Mouse (Mus musculus) layer of hippocampus, adult 2 months (tissue): ENCODE data around the gene Adamts17. TPM values are rescaled to one million over a fixed set of nuclear protein-coding genes. Genes with fewer than 3 reads are reported as not detected.
A peak's percentile ranks its signal among the peaks of the same experiment; 100 is the strongest.

Experiments used
- DNase-seq, 2 experiments: peaks; one replicate each; pipeline ENCODE4 v3.0.0; 2022; ENCODE audit warnings: low spot score in 2 of 2
- H3K27ac ChIP-seq: fragments of 200-600 bp; 2 replicates; pipeline ENCODE4 v1.8.1; 2022
- H3K4me3 ChIP-seq: fragments of 200-600 bp; 2 replicates; pipeline ENCODE4 v1.8.1; 2022; ENCODE audit warnings: mild to moderate bottlenecking
- CTCF ChIP-seq: fragments of 200-600 bp; conservative IDR thresholded peaks from 2 replicates; pipeline ENCODE4 v1.8.1; 2022; ENCODE audit warnings: antibody characterized with exemption, mild to moderate bottlenecking, moderate library complexity
- total RNA-seq, 2 experiments: library from RNA; stranded (reverse); gene quantifications; 2 replicates each; pipeline ENCODE4 v1.2.3; 2021

Gene Adamts17
- total RNA-seq, 2 experiments from 2014 or later, result 27.3 to 32.7 TPM

DNA sequence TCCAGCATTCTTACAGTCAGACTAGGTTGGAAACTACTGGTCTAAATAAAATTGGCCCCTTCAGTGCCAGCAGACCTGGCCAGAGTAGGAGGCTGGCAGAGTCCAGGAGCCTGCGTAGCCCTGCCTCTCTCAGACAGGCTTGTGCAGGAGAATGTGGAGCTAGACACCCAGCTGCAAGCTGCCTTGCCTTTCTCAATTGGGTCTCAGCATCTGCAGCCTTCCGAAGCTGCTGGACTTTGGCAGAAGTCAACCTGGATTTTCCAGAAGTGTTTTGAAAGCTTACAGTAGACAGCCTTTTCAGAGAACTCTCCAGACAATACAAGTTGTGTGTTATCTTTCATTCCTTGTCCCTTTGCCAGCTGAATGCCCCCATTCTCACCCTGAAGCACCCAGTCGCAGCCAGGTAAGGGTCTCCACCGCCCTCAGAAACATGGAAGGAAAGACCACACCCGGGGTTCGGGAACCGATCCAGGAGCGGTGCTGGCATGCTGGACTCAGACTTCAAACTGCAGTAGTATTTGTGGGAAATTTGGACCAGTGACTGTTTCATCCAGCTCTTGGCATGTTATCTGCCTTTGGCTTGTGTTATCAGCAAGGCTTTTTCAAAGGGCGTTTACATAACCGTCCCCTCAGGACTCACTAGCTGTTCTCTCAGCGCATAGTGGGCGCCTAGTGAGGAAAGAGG lies 173.8 kb downstream of the Adamts17 start:
- no peak for TF ChIP-seq CTCF
- Histone ChIP-seq H3K4me3 (no peak overlapping the region), H3K27ac (peak overlapping the region; percentile 78)
- DNase-seq, result peak in 1 of 2 experiments; percentile 35

DNA sequence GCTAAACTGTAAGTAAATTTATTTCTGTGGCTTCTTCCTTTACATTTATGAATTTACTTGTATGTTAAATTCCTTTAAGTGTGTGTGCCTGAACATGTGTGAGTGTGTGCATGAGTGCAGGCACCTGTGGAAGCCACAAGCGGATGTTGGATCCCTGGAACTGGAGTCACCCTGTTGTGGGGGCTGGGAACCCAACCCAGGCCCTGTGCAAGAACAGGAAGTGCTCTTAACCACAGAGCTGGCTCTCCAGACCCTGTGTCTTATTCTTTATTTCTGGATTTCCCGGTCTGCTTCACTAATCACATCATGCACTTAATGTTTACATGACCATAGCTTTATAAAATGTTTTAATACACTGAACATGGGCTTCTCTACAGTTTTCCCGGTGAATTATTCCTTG lies 180.4 kb downstream of the Adamts17 start:
- DNase-seq, result no peak
- Histone ChIP-seq H3K4me3 (no peak overlapping the region), H3K27ac (no peak overlapping the region)
- TF ChIP-seq CTCF, result no peak

DNA sequence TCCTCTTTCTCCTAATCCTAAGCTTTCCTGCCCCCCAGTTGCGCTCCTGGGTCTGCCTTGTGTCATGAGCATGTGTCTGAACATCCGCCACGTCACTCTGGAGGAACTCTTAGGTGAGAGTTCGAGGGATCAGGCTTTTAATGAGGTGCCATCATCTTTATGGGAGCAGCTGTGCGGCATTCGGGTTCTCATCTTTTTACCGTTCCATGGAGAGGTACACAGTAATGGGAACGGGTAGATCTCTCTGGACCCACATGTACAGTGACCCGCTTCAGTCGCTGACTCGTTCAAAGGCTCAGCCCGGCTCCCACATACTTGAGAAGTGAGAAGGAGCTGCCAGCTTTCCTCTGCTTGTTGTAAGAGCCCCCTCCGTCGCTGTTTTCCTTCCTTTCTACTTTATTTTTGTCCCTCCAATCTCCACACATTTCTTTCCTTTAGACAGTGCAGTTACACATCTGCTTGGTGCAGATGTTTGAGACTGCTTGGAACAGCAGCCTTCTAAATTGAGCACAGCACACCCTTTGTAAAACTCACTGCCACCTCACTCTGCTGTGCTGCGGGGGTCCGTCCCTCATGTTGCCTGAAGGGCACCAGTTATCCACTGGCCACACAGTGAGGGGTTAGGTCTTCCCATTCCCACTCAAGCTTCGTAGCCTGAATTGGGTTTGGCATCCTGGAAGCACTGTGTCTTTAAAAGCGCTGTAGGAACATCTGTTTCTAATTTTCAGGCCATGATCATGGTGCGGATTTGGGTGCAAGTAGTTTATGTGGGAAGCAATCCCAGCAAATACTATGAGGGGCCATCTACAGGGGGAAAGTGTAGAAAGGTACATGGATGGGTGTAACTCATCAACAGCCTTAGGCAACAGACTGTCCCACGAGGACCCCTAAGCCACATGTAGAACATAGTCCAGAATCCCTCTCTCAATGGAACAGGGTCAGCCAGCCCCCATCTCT lies 186.9 kb downstream of the Adamts17 start:
- no peak for TF ChIP-seq CTCF
- no peak overlapping the region for H3K4me3 ChIP-seq
- DNase-seq, result no peak
- no peak overlapping the region for H3K27ac ChIP-seq

DNA sequence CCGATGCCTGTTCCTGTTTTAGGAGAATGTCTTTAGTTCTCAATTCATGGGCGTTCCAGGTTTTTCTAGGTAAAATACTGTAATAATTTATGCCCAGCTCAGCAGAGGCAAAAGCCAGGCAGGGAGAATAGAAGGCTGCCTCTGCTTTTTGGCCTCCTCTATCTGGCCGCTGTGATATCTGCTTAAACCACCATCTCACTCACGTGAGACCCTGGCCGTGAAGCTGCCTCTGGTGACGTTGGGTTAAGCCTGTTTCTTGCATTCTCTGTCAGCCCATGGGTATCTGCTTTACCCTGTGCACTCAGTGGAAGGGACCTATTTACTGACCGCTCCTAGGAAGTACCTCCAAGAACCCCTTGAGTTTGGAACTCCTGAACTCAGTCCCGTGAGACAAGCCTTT lies 187.7 kb downstream of the Adamts17 start:
- H3K27ac ChIP-seq, result no peak overlapping the region
- no peak for DNase-seq
- TF ChIP-seq CTCF, result no peak
- no peak overlapping the region for H3K4me3 ChIP-seq

DNA sequence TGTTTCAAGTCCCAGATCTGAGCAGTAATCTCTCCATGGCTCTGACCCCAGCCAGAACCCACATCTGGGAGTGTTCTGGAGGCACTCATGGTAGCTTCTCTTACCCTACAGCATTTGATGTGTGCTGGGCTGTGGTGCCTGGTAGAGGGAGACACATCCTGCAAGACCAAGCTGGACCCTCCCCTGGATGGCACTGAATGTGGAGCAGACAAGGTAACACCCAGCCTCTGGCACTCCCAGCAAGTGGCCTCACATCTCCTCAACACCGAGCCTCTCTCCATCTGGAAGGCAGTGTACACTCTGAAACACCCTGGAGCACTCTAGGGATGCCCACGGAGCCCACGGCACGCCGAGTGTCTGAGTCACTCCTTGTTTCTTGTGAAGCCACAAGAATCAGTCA lies 188.2 kb downstream of the Adamts17 start:
- no peak for TF ChIP-seq CTCF
- Histone ChIP-seq H3K27ac (no peak overlapping the region), H3K4me3 (no peak overlapping the region)
- DNase-seq, result no peak

DNA sequence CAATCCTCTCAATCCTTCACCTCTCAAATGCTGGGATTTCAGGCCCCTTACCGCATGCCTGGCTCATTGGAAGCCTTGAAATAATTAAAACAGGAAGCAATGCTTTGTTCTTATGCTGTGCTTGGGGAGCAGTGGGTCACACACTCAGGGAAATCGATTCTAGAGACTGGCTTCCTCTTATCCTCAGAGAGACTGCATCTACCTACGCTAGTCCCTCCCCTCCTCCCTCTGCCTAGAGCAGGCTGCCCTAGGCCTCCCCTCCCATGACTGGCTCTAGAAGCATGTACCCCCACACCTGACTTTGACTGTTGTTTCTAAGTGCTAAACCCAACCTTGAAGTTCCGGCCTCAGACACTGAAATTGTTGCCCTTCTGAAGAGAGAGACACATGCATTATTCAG lies 189.4 kb downstream of the Adamts17 start:
- no peak overlapping the region for H3K27ac ChIP-seq
- no peak for TF ChIP-seq CTCF

DNA sequence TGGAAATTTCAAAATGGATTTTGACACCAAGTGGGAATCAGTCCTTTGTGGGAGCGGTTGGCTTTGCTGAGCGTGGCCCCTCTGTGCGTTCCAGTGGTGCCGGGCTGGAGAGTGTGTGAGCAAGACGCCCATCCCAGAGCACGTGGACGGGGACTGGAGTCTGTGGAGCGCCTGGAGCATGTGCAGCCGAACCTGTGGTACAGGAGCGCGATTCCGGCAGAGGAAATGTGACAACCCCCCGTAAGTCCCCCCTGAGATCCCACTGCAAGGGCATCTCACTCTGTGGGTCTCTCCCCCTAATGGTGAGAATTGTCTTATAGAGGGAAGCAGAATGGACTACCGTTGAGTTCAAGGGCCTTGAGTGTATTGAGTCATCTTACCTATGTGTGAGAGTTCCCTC lies 189.9 kb downstream of the Adamts17 start:
- no peak for TF ChIP-seq CTCF
- DNase-seq, result no peak

More for the DNA sequence above, 189.4 kb downstream of the Adamts17 start:
- H3K4me3 ChIP-seq, result no peak overlapping the region
- DNase-seq, result no peak

DNA sequence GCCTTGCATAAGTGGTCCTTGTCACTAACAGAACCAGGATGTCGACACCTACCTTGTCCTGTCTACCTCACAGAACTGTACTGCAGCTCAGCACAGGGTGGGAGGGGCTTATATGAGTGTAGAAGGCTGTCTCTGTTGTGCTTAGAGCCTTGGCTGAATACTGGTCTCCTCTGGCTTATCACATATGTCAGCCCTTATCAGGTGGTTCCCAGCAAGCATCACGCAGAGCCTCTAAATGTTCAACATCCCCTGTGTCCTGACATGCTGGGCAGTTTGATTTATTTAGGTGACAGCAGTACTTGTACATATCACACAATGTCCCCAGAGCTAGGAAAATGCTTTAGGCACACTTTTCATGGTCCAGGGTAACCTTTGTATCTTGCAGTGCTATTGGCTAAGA lies 191.7 kb downstream of the Adamts17 start:
- no peak for DNase-seq
- Histone ChIP-seq H3K4me3 (no peak overlapping the region), H3K27ac (no peak overlapping the region)
- no peak for TF ChIP-seq CTCF

More for the DNA sequence above, 189.9 kb downstream of the Adamts17 start:
- H3K4me3 ChIP-seq, result no peak overlapping the region
- H3K27ac ChIP-seq, result no peak overlapping the region

DNA sequence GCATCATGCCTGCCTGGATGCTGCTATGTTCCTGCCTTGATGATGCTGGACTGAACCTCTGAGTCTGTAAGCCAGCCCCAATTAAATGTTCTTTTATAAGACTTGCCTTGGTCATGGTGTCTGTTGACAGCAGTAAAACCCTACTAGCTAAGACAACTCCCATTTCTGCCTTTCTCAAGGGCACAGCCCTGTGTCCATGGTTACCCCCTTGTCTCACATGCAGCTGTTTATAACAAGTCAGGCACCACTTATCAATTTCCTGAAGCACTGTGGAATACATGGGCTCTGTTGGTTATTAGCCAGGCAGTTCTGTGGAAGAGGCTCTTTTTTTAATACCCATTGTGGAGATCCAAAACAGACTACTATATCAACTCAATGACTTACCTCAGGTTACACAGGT lies 193.1 kb downstream of the Adamts17 start:
- Histone ChIP-seq H3K4me3 (no peak overlapping the region), H3K27ac (no peak overlapping the region)
- no peak for TF ChIP-seq CTCF
- no peak for DNase-seq

DNA sequence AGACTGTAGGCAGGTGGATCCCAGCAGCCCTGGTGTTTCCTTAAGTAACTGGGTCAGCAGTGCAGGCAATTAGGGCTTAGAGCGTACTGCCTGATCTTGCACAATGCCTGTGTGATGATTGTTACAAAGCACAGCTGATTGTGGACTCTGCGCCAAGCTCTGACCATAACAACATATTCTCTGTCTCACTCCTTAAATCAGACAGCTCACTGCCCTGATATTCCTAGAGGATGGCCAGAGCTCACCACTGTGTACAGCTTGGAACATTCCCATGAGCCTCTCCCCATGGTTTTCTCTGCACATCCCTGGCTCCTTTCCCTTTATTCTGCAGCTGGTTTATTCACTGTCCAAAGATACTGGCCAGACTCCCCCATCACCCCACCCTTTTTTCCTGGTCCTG lies 194.8 kb downstream of the Adamts17 start:
- H3K4me3 ChIP-seq, result no peak overlapping the region
- no peak for DNase-seq
- no peak for TF ChIP-seq CTCF

DNA sequence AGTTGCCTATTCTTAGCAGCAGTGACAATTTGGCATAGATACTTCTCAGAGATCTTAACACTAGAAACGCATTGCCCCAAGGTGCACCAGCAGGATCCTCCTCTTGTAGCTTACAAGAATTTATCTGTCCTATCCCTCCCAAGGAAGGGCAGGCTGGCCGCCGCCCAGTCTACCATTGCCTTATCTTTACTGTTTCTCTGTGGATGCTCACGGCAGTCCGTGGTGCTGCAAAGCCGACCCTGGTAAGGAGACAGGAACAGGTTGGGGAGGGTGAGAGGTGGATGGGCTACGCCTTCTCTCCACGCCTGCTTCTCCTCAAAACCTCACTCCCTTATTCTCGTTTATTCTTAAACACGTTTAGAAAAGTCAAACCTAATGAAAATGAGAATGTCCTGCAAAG lies 195.7 kb downstream of the Adamts17 start:
- H3K4me3 ChIP-seq, result no peak overlapping the region
- no peak overlapping the region for H3K27ac ChIP-seq
- TF ChIP-seq CTCF, result no peak
- DNase-seq, result no peak

More for the DNA sequence above, 194.8 kb downstream of the Adamts17 start:
- H3K27ac ChIP-seq, result no peak overlapping the region

DNA sequence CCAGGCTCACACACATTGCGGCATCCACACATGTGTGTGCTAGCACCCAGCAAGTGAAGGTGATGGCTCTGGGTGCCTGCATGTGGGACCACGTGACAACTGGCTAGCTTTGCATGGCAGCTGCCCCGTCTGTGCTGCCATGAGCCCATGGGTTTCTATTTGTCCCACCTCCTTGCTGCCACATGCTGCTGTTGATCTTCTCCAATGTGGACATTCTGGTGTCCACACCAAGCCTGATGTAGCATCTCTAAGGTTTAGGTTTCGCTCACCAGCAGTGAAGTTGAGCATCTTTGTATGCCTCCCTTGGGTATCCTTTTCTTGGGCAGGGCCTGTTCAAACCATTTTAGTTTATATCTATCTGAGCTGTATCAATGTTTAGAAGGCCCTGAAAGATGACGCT lies 196.1 kb downstream of the Adamts17 start:
- TF ChIP-seq CTCF, result no peak
- H3K27ac ChIP-seq, result no peak overlapping the region
- no peak overlapping the region for H3K4me3 ChIP-seq
- DNase-seq, result no peak
